In the genomic region with DNA sequence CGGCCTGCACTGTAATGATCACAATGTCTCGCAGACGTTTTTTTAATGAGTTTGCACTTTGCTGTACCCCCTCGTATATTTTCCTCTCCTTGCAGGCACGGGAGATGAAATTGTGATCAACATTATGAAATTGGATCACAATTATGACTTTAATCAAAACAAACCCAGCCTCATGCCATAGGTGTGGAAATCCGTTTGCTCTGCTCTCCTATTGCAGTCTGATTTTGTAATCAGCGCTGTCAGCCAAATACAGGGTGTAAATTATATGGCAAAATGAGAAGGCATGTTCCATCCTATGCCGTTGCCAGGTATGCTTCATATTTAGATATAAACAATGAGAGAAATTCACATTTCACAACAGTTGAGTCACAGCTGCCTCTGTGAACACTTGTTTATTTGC, we compare ENCODE assay signal across 29 mouse cellular contexts.
"Had no signal": no experiment of that assay in that cellular context is flagged by ENCODE, and none has a peak within 500 bp of the region (broad histone marks: within the 10 kb centered on the region; RNA-seq: fewer than 3 reads in every experiment).

No protein-coding gene starts in this region.

- H3K9ac ChIP-seq: embryonic facial prominence, embryonic 12.5 days; embryonic facial prominence, embryonic 13.5 days; embryonic facial prominence, embryonic 15.5 days; forebrain, embryonic 12.5 days; forebrain, embryonic 13.5 days; forebrain, embryonic 15.5 days; forebrain, postnatal 0 days had no signal

- H3K4me3 ChIP-seq: embryonic facial prominence, embryonic 12.5 days; embryonic facial prominence, embryonic 13.5 days; embryonic facial prominence, embryonic 15.5 days; erythroblast, embryonic 14.5 days; forebrain, embryonic 10.5 days; forebrain, embryonic 12.5 days; forebrain, embryonic 13.5 days; forebrain, embryonic 15.5 days; gastrocnemius, adult 2 months; heart, adult 2 months; heart, embryonic 10.5 days had no signal

- H3K36me3 ChIP-seq: embryonic facial prominence, embryonic 12.5 days; embryonic facial prominence, embryonic 13.5 days; embryonic facial prominence, embryonic 15.5 days; forebrain, embryonic 10.5 days; forebrain, embryonic 12.5 days; forebrain, embryonic 15.5 days; heart, embryonic 10.5 days had no signal

- DNase-seq: cerebellum, adult 2 months; cerebellum, adult 8-10 months; cerebellum, adult 9-10 months; cerebellum, adult 9-11 months; cerebellum, postnatal 10 days; cerebellum, postnatal 14 days; cerebellum, postnatal 25 days; cerebellum, postnatal 36 days; embryo, embryonic 11 days; forebrain, postnatal 0 days; gastrocnemius, adult 2 months; gastrocnemius, postnatal 10 days; gastrocnemius, postnatal 14 days; gastrocnemius, postnatal 36 days; heart, adult 11 months; heart, adult 18-20 months; heart, adult 2 months had no signal

- ATAC-seq: forebrain, embryonic 13.5 days; forebrain, embryonic 14.5 days; forebrain, embryonic 15.5 days; forebrain, embryonic 16.5 days; forebrain, postnatal 0 days had no signal

- H3K4me1 ChIP-seq: embryonic facial prominence, embryonic 12.5 days; embryonic facial prominence, embryonic 13.5 days; embryonic facial prominence, embryonic 15.5 days; forebrain, embryonic 10.5 days; forebrain, embryonic 12.5 days; forebrain, embryonic 13.5 days; forebrain, embryonic 15.5 days; heart, embryonic 10.5 days had no signal

- H3K9me3 ChIP-seq: embryonic facial prominence, embryonic 12.5 days; embryonic facial prominence, embryonic 13.5 days; embryonic facial prominence, embryonic 15.5 days; forebrain, embryonic 10.5 days; forebrain, embryonic 12.5 days; forebrain, embryonic 13.5 days; forebrain, embryonic 15.5 days; heart, embryonic 10.5 days had no signal

- H3K27me3 ChIP-seq: embryonic facial prominence, embryonic 12.5 days; embryonic facial prominence, embryonic 13.5 days; embryonic facial prominence, embryonic 15.5 days; forebrain, embryonic 12.5 days; forebrain, embryonic 13.5 days; forebrain, embryonic 15.5 days had no signal

- H3K4me2 ChIP-seq: embryonic facial prominence, embryonic 12.5 days; embryonic facial prominence, embryonic 13.5 days; embryonic facial prominence, embryonic 15.5 days; forebrain, embryonic 12.5 days; forebrain, embryonic 13.5 days; forebrain, embryonic 15.5 days; heart, embryonic 11.5 days had no signal

- H3K27ac ChIP-seq: embryonic facial prominence, embryonic 12.5 days; embryonic facial prominence, embryonic 13.5 days; embryonic facial prominence, embryonic 15.5 days; forebrain, embryonic 10.5 days; forebrain, embryonic 12.5 days; forebrain, embryonic 13.5 days; forebrain, embryonic 15.5 days; gastrocnemius, adult 2 months; heart, adult 2 months; heart, embryonic 10.5 days had no signal
